Mouse (Mus musculus) MEL (cell line): ENCODE results near the gene Tmem178b. TPM values are rescaled to one million over a fixed set of nuclear protein-coding genes. Genes with fewer than 3 reads are reported as not detected.

Source experiments
- DNase-seq: peaks from one replicate; pipeline ENCODE4 v3.0.0; 2011; ENCODE audit warnings: low read depth, low spot score
- H3K27ac ChIP-seq: 2 replicates; pipeline ENCODE4 v1.5.1; 2012; ENCODE audit warnings: low read depth, mild to moderate bottlenecking, control low read depth, low read length, moderate library complexity; ENCODE audit not compliant: control insufficient read depth
- H3K27me3 ChIP-seq, 2 experiments: fragments of 150-350 bp in 1 of 2; sonication (generic) in 1 of 2; 2 replicates each; pipeline ENCODE4 v1.6.1; 2012; ENCODE audit warnings: low read length in 2 of 2, mild to moderate bottlenecking in 2 of 2, improper control_type of control experiment in 1 of 2, moderate library complexity in 1 of 2; ENCODE audit not compliant: insufficient read depth in 2 of 2, control insufficient read depth in 1 of 2
- H3K36me3 ChIP-seq, 2 experiments: 2 replicates each; pipeline ENCODE4 v1.6.1; 2012 to 2014; ENCODE audit warnings: low read length in 2 of 2, improper control_type of control experiment in 1 of 2, inconsistent platforms in 1 of 2, mild to moderate bottlenecking in 1 of 2; ENCODE audit not compliant: insufficient read depth in 2 of 2, control insufficient read depth in 1 of 2
- H3K4me1 ChIP-seq, 2 experiments: fragments of 150-350 bp in 1 of 2; sonication (generic) in 1 of 2; 2 replicates each; pipeline ENCODE4 v1.6.1; 2012; ENCODE audit warnings: low read length in 2 of 2, improper control_type of control experiment in 1 of 2, mild to moderate bottlenecking in 1 of 2; ENCODE audit not compliant: insufficient read depth in 2 of 2, control insufficient read depth in 1 of 2
- H3K4me3 ChIP-seq, 2 experiments: fragments of 150-350 bp in 1 of 2; sonication (generic) in 1 of 2; 2 replicates each; pipeline ENCODE4 v1.5.1; 2012; ENCODE audit warnings: low read depth in 2 of 2, low read length in 2 of 2, mild to moderate bottlenecking in 2 of 2, moderate library complexity in 2 of 2, control low read depth in 1 of 2, improper control_type of control experiment in 1 of 2; ENCODE audit not compliant: control insufficient read depth in 1 of 2, insufficient read depth in 1 of 2
- H3K79me2 ChIP-seq: 2 replicates; pipeline ENCODE4 v1.6.1; 2012; ENCODE audit warnings: mild to moderate bottlenecking, low read length, moderate library complexity; ENCODE audit not compliant: control insufficient read depth, poor library complexity, insufficient read depth
- H3K9ac ChIP-seq: 2 replicates; pipeline ENCODE4 v1.6.1; 2012; ENCODE audit warnings: low read depth, mild to moderate bottlenecking, control low read depth, low read length, moderate library complexity; ENCODE audit not compliant: control insufficient read depth, poor library complexity, severe bottlenecking
- H3K9me3 ChIP-seq: fragments of 150-350 bp; sonication (generic); replicated peaks from 2 replicates; pipeline ENCODE4 v1.6.1; 2012; ENCODE audit warnings: mild to moderate bottlenecking, low read length, improper control_type of control experiment, moderate library complexity; ENCODE audit not compliant: insufficient read depth
- BHLHE40 ChIP-seq: IDR thresholded peaks from 2 replicates; pipeline ENCODE4 v1.6.1; 2012; ENCODE audit warnings: low read depth, mild to moderate bottlenecking, inconsistent platforms, low read length, improper control_type of control experiment, borderline replicate concordance
- CHD1 ChIP-seq: IDR thresholded peaks from 2 replicates; pipeline ENCODE4 v1.6.1; 2012; ENCODE audit warnings: low read depth, mild to moderate bottlenecking, inconsistent platforms, low read length, improper control_type of control experiment
- CTCF ChIP-seq, 3 experiments: IDR thresholded peaks in 2 of 3; conservative IDR thresholded peaks in 1 of 3; 2 replicates each; pipeline ENCODE4 v1.5.1; 2011 to 2012; ENCODE audit warnings: low read length in 3 of 3, low read depth in 2 of 3, mild to moderate bottlenecking in 2 of 3, improper control_type of control experiment in 1 of 3, inconsistent platforms in 1 of 3, mixed read lengths in 1 of 3, moderate library complexity in 1 of 3; ENCODE audit not compliant: control insufficient read depth in 1 of 3, insufficient read depth in 1 of 3, poor library complexity in 1 of 3, severe bottlenecking in 1 of 3
- E2F4 ChIP-seq: IDR thresholded peaks from 2 replicates; pipeline ENCODE4 v1.6.1; 2011; ENCODE audit warnings: low read depth, low read length, improper control_type of control experiment, borderline replicate concordance
- EP300 ChIP-seq, 2 experiments: IDR thresholded peaks; 2 replicates each; pipeline ENCODE4 v1.6.1; 2011; ENCODE audit warnings: improper control_type of control experiment in 2 of 2, low read length in 2 of 2, low read depth in 1 of 2, mild to moderate bottlenecking in 1 of 2
- GATA1 ChIP-seq: IDR thresholded peaks from 2 replicates; pipeline ENCODE4 v1.6.1; 2011; ENCODE audit warnings: low read depth, low read length, improper control_type of control experiment
- HCFC1 ChIP-seq: IDR thresholded peaks from 2 replicates; pipeline ENCODE4 v1.6.1; 2012; ENCODE audit warnings: low read depth, mild to moderate bottlenecking, inconsistent platforms, low read length, improper control_type of control experiment, moderate library complexity
- JUND ChIP-seq: IDR thresholded peaks from 2 replicates; pipeline ENCODE4 v1.6.1; 2011; ENCODE audit warnings: low read depth, mild to moderate bottlenecking, improper control_type of control experiment, low read length
- MAZ ChIP-seq: IDR thresholded peaks from 2 replicates; pipeline ENCODE4 v1.6.1; 2012; ENCODE audit warnings: low read depth, mild to moderate bottlenecking, inconsistent platforms, low read length, improper control_type of control experiment
- MXI1 ChIP-seq: IDR thresholded peaks from 2 replicates; pipeline ENCODE4 v1.6.1; 2011; ENCODE audit warnings: mild to moderate bottlenecking, low read depth, low read length, improper control_type of control experiment
- NRF1 ChIP-seq: IDR thresholded peaks from 2 replicates; pipeline ENCODE4 v1.6.1; 2014; ENCODE audit warnings: low read depth, mild to moderate bottlenecking, inconsistent platforms, low read length, improper control_type of control experiment, moderate library complexity; ENCODE audit not compliant: poor library complexity, insufficient read depth, severe bottlenecking
- POLR2A ChIP-seq, 2 experiments: IDR thresholded peaks; 2 replicates each; pipeline ENCODE4 v1.6.1; 2011 to 2012; ENCODE audit warnings: low read length in 2 of 2, mild to moderate bottlenecking in 2 of 2, control low read depth in 1 of 2, improper control_type of control experiment in 1 of 2, low read depth in 1 of 2, moderate library complexity in 1 of 2; ENCODE audit not compliant: control insufficient read depth in 1 of 2, insufficient read depth in 1 of 2, poor library complexity in 1 of 2
- POLR2AphosphoS5 ChIP-seq: IDR thresholded peaks from 2 replicates; pipeline ENCODE4 v1.6.1; 2012; ENCODE audit warnings: low read depth, borderline replicate concordance, mild to moderate bottlenecking, inconsistent platforms, low read length, moderate library complexity, mixed read lengths
- SIN3A ChIP-seq: IDR thresholded peaks from 2 replicates; pipeline ENCODE4 v1.6.1; 2012; ENCODE audit warnings: low read length, improper control_type of control experiment, inconsistent platforms
- SMC3 ChIP-seq: IDR thresholded peaks from 2 replicates; pipeline ENCODE4 v1.6.1; 2011; ENCODE audit warnings: low read depth, low read length, improper control_type of control experiment
- TAL1 ChIP-seq: IDR thresholded peaks from 2 replicates; pipeline ENCODE4 v1.6.1; 2012; ENCODE audit warnings: mild to moderate bottlenecking, inconsistent platforms, low read length, moderate library complexity, mixed read lengths
- TBP ChIP-seq: IDR thresholded peaks from 2 replicates; pipeline ENCODE4 v1.8.0; 2011; ENCODE audit warnings: low read depth, low read length, improper control_type of control experiment
- TCF12 ChIP-seq: IDR thresholded peaks from 2 replicates; pipeline ENCODE4 v1.6.1; 2014; ENCODE audit warnings: low read depth, mild to moderate bottlenecking, inconsistent platforms, low read length, improper control_type of control experiment, moderate library complexity
- USF1 ChIP-seq: IDR thresholded peaks from 2 replicates; pipeline ENCODE4 v1.6.1; 2014; ENCODE audit warnings: low read depth, mild to moderate bottlenecking, inconsistent platforms, low read length, improper control_type of control experiment, moderate library complexity
- ZC3H11A ChIP-seq: IDR thresholded peaks from 2 replicates; pipeline ENCODE4 v1.6.1; 2012; ENCODE audit warnings: low read depth, mild to moderate bottlenecking, inconsistent platforms, low read length, improper control_type of control experiment
- ZKSCAN1 ChIP-seq: IDR thresholded peaks from 2 replicates; pipeline ENCODE4 v1.6.1; 2012; ENCODE audit warnings: low read depth, mild to moderate bottlenecking, inconsistent platforms, low read length, improper control_type of control experiment, moderate library complexity
- ZNF384 ChIP-seq: IDR thresholded peaks from 2 replicates; pipeline ENCODE4 v1.6.1; 2012; ENCODE audit warnings: low read depth, mild to moderate bottlenecking, inconsistent platforms, low read length, improper control_type of control experiment
- polyA plus RNA-seq, 2 experiments: library from polyadenylated mRNA; stranded (reverse) in 1 of 2; unstranded in 1 of 2; fragments of >175 nt in 1 of 2; fragments of >200 nt in 1 of 2; gene quantifications; 2 replicates each; pipeline versions ENCODE4 v1.2.1 to v1.2.4; 2012; ENCODE audit warnings: low replicate concordance in 2 of 2, low read depth in 1 of 2; ENCODE audit not compliant: insufficient read length in 2 of 2, insufficient read depth in 1 of 2, missing spikeins in 1 of 2
- total RNA-seq: library from RNA; depleted of rRNA; stranded (reverse); fragments of 300-350 nt; gene quantifications from 2 replicates; pipeline ENCODE4 v1.2.3, GENCODE M21; 2012

The Tmem178b gene
- total and polyA plus RNA-seq, 3 experiments: not detected

DNA sequence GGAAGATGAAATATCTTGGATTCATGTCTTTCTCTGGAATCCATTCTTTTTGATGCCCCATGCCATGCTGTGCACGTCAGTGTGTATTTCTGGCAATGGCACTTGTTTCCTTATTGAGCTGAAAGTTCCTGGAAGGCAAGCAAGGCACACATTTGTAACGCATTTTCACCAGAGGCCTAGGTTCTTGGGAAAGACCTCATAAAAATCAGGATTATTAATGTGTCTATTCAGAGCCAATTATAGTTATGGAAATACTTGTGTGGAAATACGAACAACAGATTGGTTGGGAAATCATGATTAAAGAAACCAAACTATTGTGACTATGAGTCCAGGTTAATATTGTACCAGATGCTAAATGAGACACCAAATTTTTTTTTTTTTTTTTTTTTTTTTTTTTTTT, 3.4 kb downstream of the Tmem178b start:
- DNase-seq: no peak
- H3K9me3 ChIP-seq: no peaks in the 10 kb centered on the region
- no peaks in the 10 kb centered on the region for H3K4me1 ChIP-seq
- H3K79me2 ChIP-seq: no peaks in the 10 kb centered on the region
- H3K27ac ChIP-seq: no peak overlapping the region
- no peak overlapping the region for H3K9ac ChIP-seq
- TF ChIP-seq MXI1 (no peak), ZNF384 (no peak), ZKSCAN1 (no peak)
- no peak overlapping the region for H3K4me3 ChIP-seq
- no peaks in the 10 kb centered on the region for H3K27me3 ChIP-seq
- H3K36me3 ChIP-seq: no peaks in the 10 kb centered on the region

- no peak for DNase-seq
- Histone ChIP-seq H3K79me2 (no peaks in the 10 kb centered on the region), H3K36me3 (no peaks in the 10 kb centered on the region), H3K27ac (no peak overlapping the region), H3K9ac (no peak overlapping the region), H3K27me3 (no peaks in the 10 kb centered on the region; a peak in 1 of 4 replicates), H3K9me3 (no peaks in the 10 kb centered on the region), H3K4me3 (no peak overlapping the region), H3K4me1 (no peaks in the 10 kb centered on the region)
- no peak for TF ChIP-seq TBP
- no peak for TF ChIP-seq MAZ
- no peak for TF ChIP-seq TCF12
- TF ChIP-seq JUND: no peak
- no peak for TF ChIP-seq HCFC1
- no peak for TF ChIP-seq NRF1
- TF ChIP-seq POLR2A (IDR thresholded peaks at IDR 0.05; ENCODE audit: control insufficient read depth in 1 of 2, insufficient read depth in 1 of 2, low read depth in 1 of 2, low read length in 2 of 2, poor library complexity in 1 of 2): no peak
- no peak for TF ChIP-seq CTCF (IDR thresholded peaks at IDR 0.05 in 2 of 3, conservative IDR thresholded peaks at IDR 0.05 in 1 of 3; ENCODE audit: control insufficient read depth in 1 of 3, insufficient read depth in 1 of 3, low read depth in 2 of 3, low read length in 3 of 3, poor library complexity in 1 of 3, severe bottlenecking in 1 of 3)
- TF ChIP-seq USF1: no peak
- no peak for TF ChIP-seq E2F4
- TF ChIP-seq BHLHE40: no peak
- TF ChIP-seq EP300 (IDR thresholded peaks at IDR 0.05; ENCODE audit: low read depth in 1 of 2, low read length in 2 of 2): no peak
- TF ChIP-seq TAL1: no peak
- TF ChIP-seq ZC3H11A: no peak
- TF ChIP-seq MXI1: no peak
- TF ChIP-seq GATA1: no peak
- TF ChIP-seq CHD1: no peak
- TF ChIP-seq SMC3: no peak
- TF ChIP-seq SIN3A: no peak
- no peak for TF ChIP-seq POLR2AphosphoS5
These were observed 17.7 kb downstream of the Tmem178b start for GRCm38 (mm10) chr6:39890811-39891210.
